Mouse (Mus musculus) embryonic facial prominence, embryonic 14.5 days (tissue): Measurements from ENCODE around the gene Flrt2. TPM values are rescaled to one million over a fixed set of nuclear protein-coding genes. Genes with fewer than 3 reads are reported as not detected.

Experiments used
- ATAC-seq: fragments of 200-750 bp; cut with Nextera tagmentation; 2 replicates; pipeline ENCODE4 v1.8.0; 2017; ENCODE audit warnings: low read depth, moderate number of reproducible peaks, moderate TSS enrichment
- DNase-seq: peaks from one replicate; pipeline ENCODE4 v3.0.0-alpha.2; 2015; ENCODE audit warnings: low spot score
- H3K27ac ChIP-seq: fragments of 300-500 bp; sonication (generic); replicated peaks from 2 replicates; pipeline ENCODE4 v1.5.1; 2014; ENCODE audit warnings: low read depth, mild to moderate bottlenecking, low read length, moderate library complexity
- H3K27me3 ChIP-seq: fragments of 300-500 bp; sonication (generic); replicated peaks from 2 replicates; pipeline ENCODE4 v1.6.1; 2014; ENCODE audit warnings: low read length; ENCODE audit not compliant: control insufficient read depth, insufficient read depth
- H3K36me3 ChIP-seq: fragments of 300-500 bp; sonication (generic); 2 replicates; pipeline ENCODE4 v1.6.1; 2014; ENCODE audit warnings: low read length, mixed read lengths; ENCODE audit not compliant: control insufficient read depth, insufficient read depth
- H3K4me1 ChIP-seq: fragments of 300-500 bp; sonication (generic); 2 replicates; pipeline ENCODE4 v1.6.1; 2014; ENCODE audit warnings: antibody characterized with exemption, low read length; ENCODE audit not compliant: control insufficient read depth, insufficient read depth
- H3K4me2 ChIP-seq: fragments of 300-500 bp; sonication (generic); 2 replicates; pipeline ENCODE4 v1.6.1; 2014; ENCODE audit warnings: low read depth, mild to moderate bottlenecking, low read length, moderate library complexity, mixed read lengths
- H3K4me3 ChIP-seq: fragments of 300-500 bp; sonication (generic); 2 replicates; pipeline ENCODE4 v1.5.1; 2014; ENCODE audit warnings: low read depth, mild to moderate bottlenecking, low read length
- H3K9ac ChIP-seq: fragments of 300-500 bp; sonication (generic); 2 replicates; pipeline ENCODE4 v1.6.1; 2014; ENCODE audit warnings: low read depth, mild to moderate bottlenecking, low read length, moderate library complexity, mixed read lengths
- H3K9me3 ChIP-seq: fragments of 300-500 bp; sonication (generic); 2 replicates; pipeline ENCODE4 v1.6.1; 2016; ENCODE audit warnings: low read length; ENCODE audit not compliant: control insufficient read depth
- WGBS: fragments of 180-500 bp; shearing (Covaris S2); extraction: QIAGEN DNeasy Blood & Tissue Kit; methylation state at CpG from one replicate; pipeline ENCODE4 v1.1.7; 2014; 5-methylcytosine and 5-hydroxymethylcytosine counted together
- polyA plus RNA-seq: library from polyadenylated mRNA; unstranded; fragments of >200 nt; fragmentation: Nextera tagmentation; extraction: Ambion mirVana; gene quantifications from 2 replicates; pipeline ENCODE4 v1.2.1, GENCODE M21; 2014

Gene Flrt2
- polyA plus RNA-seq, 1 experiment from 2014 or later: 42.9 TPM

DNA sequence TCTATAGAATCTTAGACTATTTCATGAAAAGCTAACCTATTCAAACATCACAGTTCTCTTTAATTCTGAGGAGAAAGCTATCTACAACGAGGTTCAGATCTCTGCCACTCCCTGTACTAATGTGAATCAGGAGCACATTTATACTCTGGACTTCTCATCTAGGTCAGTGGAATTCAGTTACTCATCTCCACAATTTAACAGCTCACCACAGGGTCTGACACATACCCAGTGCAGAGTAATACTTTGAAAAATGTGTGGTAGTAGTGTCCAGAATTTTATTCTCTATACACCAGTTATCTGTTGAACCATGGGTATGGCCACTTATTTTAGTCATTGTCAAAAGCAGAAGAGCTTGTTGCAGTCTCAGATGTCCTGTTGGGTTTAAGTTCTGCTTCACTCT, 98.1 kb downstream of the Flrt2 start:
- Histone ChIP-seq H3K27ac (no peak overlapping the region), H3K4me3 (no peak overlapping the region), H3K4me2 (no peak overlapping the region), H3K36me3 (no peaks in the 10 kb centered on the region), H3K9ac (no peak overlapping the region), H3K9me3 (no peaks in the 10 kb centered on the region), H3K4me1 (no peaks in the 10 kb centered on the region), H3K27me3 (no peaks in the 10 kb centered on the region)
- 67% methylated on average over 1 of the region's 1 CpGs for WGBS
- DNase-seq (no peak), ATAC-seq (no peak)

- Histone ChIP-seq H3K36me3 (no peaks in the 10 kb centered on the region), H3K4me1 (no peaks in the 10 kb centered on the region), H3K4me2 (no peak overlapping the region), H3K9me3 (no peaks in the 10 kb centered on the region), H3K4me3 (no peak overlapping the region), H3K27me3 (no peaks in the 10 kb centered on the region), H3K9ac (no peak overlapping the region), H3K27ac (no peak overlapping the region)
- no peak for DNase-seq
- no peak for ATAC-seq
These were observed 124.6 kb downstream of the Flrt2 start for GRCm38 (mm10) chr12:95816660-95817059.
